Mouse (Mus musculus) liver, embryonic 14.5 days (tissue): Measurements from ENCODE around the gene Enox1. TPM values are rescaled to one million over a fixed set of nuclear protein-coding genes. Genes with fewer than 3 reads are reported as not detected.

Experiments
- ATAC-seq: fragments of 200-750 bp; cut with Nextera tagmentation; 2 replicates; pipeline ENCODE4 v1.8.0; 2017; ENCODE audit warnings: moderate number of reproducible peaks, mild to moderate bottlenecking, moderate library complexity; ENCODE audit not compliant: insufficient read depth
- DNase-seq, 3 experiments: peaks; one replicate each; pipeline ENCODE4 v3.0.0-alpha.2; 2012 to 2013; ENCODE audit warnings: low read depth in 3 of 3, low spot score in 3 of 3
- H3K27ac ChIP-seq: fragments of 300-500 bp; sonication (generic); 2 replicates; pipeline ENCODE4 v1.5.1; 2014; ENCODE audit warnings: moderate library complexity, mild to moderate bottlenecking, control low read depth, inconsistent platforms
- H3K27me3 ChIP-seq: fragments of 300-500 bp; sonication (generic); 2 replicates; pipeline ENCODE4 v1.6.1; 2014; ENCODE audit warnings: mild to moderate bottlenecking, low read length, moderate library complexity; ENCODE audit not compliant: control insufficient read depth, insufficient read depth
- H3K36me3 ChIP-seq: fragments of 300-500 bp; sonication (generic); replicated peaks from 2 replicates; pipeline ENCODE4 v1.6.1; 2014; ENCODE audit warnings: low read depth; ENCODE audit not compliant: control insufficient read depth, insufficient read depth
- H3K4me1 ChIP-seq, 2 experiments: fragments of 200-500 bp in 1 of 2; fragments of 300-500 bp in 1 of 2; sonication (generic) in 1 of 2; replicated peaks; 2 replicates each; pipeline ENCODE4 v1.6.1; 2012 to 2014; ENCODE audit warnings: antibody characterized with exemption in 1 of 2, inconsistent platforms in 1 of 2, low read length in 1 of 2; ENCODE audit not compliant: control insufficient read depth in 2 of 2, insufficient read depth in 2 of 2
- H3K4me2 ChIP-seq: fragments of 300-500 bp; sonication (generic); 2 replicates; pipeline ENCODE4 v1.6.1; 2014; ENCODE audit warnings: low read depth, mild to moderate bottlenecking, control low read depth, moderate library complexity
- H3K4me3 ChIP-seq, 2 experiments: fragments of 200-500 bp in 1 of 2; fragments of 300-500 bp in 1 of 2; sonication (generic) in 1 of 2; 2 replicates each; pipeline ENCODE4 v1.5.1; 2012 to 2014; ENCODE audit warnings: low read depth in 2 of 2, low read length in 2 of 2, mild to moderate bottlenecking in 2 of 2, control low read depth in 1 of 2, inconsistent platforms in 1 of 2, moderate library complexity in 1 of 2; ENCODE audit not compliant: insufficient read depth in 1 of 2
- H3K9ac ChIP-seq: fragments of 300-500 bp; sonication (generic); replicated peaks from 2 replicates; pipeline ENCODE4 v1.6.1; 2014; ENCODE audit warnings: mild to moderate bottlenecking, control low read depth, moderate library complexity
- H3K9me3 ChIP-seq: fragments of 300-500 bp; sonication (generic); 2 replicates; pipeline ENCODE4 v1.6.1; 2016; ENCODE audit warnings: low read length, mixed read lengths; ENCODE audit not compliant: control insufficient read depth
- CTCF ChIP-seq: IDR thresholded peaks from 2 replicates; pipeline ENCODE4 v1.5.1; 2016; ENCODE audit warnings: antibody characterized with exemption, low read depth, control low read depth
- EP300 ChIP-seq: IDR thresholded peaks from 2 replicates; pipeline ENCODE4 v1.6.1; 2016; ENCODE audit warnings: antibody characterized with exemption, low read depth
- WGBS: fragments of 180-500 bp; shearing (Covaris S2); extraction: QIAGEN DNeasy Blood & Tissue Kit; methylation state at CpG from one replicate; pipeline ENCODE4 v1.1.7; 2014; ENCODE audit not compliant: insufficient replicate concordance; 5-methylcytosine and 5-hydroxymethylcytosine counted together
- polyA plus RNA-seq, 2 experiments: library from polyadenylated mRNA; depleted of rRNA in 1 of 2; stranded (reverse) in 1 of 2; unstranded in 1 of 2; fragments of >200 nt; fragmentation: Nextera tagmentation in 1 of 2; extraction: Ambion mirVana in 1 of 2; gene quantifications; 2 replicates each; pipeline versions ENCODE4 v1.2.1 to v1.2.3; 2012 to 2014

Enox1 gene
- polyA plus RNA-seq, 2 experiments, result 0.07 to 0.10 TPM

DNA sequence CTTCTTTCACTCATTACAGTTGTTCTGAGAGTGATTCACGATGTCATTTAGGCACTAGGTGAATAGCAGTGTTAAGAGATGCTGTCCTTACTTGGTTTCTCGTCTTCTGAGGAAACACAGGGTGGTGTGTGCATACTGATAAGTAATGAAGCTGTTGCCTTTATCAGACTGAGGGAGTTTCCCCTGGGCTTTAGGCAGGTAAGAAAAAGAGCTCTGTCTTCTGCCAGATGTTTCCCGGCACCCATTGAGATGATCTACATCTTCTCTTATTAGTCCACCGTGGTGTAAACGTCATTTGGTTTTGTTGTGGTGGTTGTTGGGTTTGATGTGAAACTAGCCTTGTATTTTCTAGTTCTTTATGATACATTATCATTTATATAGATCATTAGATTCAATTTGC, 392.4 kb downstream of the Enox1 start:
- ATAC-seq, result no peak
- Histone ChIP-seq H3K27me3 (no peaks in the 10 kb centered on the region), H3K9ac (no peak overlapping the region), H3K4me2 (no peak overlapping the region), H3K27ac (no peak overlapping the region), H3K36me3 (no peaks in the 10 kb centered on the region), H3K4me1 (no peaks in the 10 kb centered on the region), H3K9me3 (no peaks in the 10 kb centered on the region), H3K4me3 (no peak overlapping the region)
- no peak for TF ChIP-seq EP300
- WGBS, result 42% methylated on average over 5 of the region's 5 CpGs
- no peak for DNase-seq

DNA sequence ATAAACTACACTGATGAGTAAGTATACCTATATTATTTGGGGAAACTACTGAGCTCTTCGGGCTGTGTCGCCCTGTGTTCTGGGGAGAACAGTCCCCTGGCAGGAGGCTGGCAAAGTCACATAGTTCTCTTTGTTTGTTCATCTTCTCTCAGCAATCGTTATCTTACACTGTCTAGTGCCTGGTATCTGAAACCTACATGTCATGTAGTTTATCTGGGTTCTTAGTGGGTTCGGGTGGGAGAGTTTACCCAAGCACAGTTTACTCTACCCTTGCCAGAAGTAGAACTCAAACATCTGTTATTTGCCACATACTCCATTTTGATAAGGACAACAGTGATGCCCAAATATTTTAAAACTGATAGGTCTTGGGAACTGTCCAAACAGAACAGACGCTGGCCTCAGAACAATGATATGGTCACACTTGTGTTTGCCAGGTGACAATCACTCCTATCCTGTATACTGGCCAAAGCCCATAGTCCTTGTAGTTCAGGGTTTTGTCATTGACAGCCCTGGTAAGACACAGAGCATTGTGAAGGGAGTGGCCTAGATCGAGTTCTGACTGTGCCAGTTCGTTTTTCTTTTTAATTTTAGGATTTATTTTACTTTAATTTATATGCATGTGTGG, 401.0 kb downstream of the Enox1 start:
- Histone ChIP-seq H3K4me1 (no peaks in the 10 kb centered on the region), H3K27ac (no peak overlapping the region), H3K9me3 (no peaks in the 10 kb centered on the region), H3K27me3 (no peaks in the 10 kb centered on the region), H3K9ac (no peak overlapping the region), H3K4me2 (no peak overlapping the region), H3K4me3 (no peak overlapping the region), H3K36me3 (no peaks in the 10 kb centered on the region)
- WGBS, result 48% methylated on average over 7 of the region's 7 CpGs
- TF ChIP-seq CTCF, result no peak
- TF ChIP-seq EP300, result no peak
- ATAC-seq, result no peak
- DNase-seq, result no peak

- Histone ChIP-seq H3K4me2 (no peak overlapping the region), H3K9me3 (no peaks in the 10 kb centered on the region), H3K27ac (no peak overlapping the region), H3K4me3 (no peak overlapping the region), H3K27me3 (no peaks in the 10 kb centered on the region), H3K36me3 (no peaks in the 10 kb centered on the region), H3K4me1 (no peaks in the 10 kb centered on the region), H3K9ac (no peak overlapping the region)
- WGBS, result 82% methylated on average over 3 of the region's 3 CpGs
- TF ChIP-seq CTCF (no peak), EP300 (no peak)
- DNase-seq (no peak), ATAC-seq (no peak)
Observed at GRCm38 (mm10) chr14:77558910-77559309, 402.3 kb downstream of the Enox1 start.

GRCm38 (mm10) chr14:77559792-77560191, 403.2 kb downstream of the Enox1 start:
- H3K9ac ChIP-seq, result no peak overlapping the region
- WGBS, result 60% methylated on average over 5 of the region's 5 CpGs
- no peak for ATAC-seq

DNA sequence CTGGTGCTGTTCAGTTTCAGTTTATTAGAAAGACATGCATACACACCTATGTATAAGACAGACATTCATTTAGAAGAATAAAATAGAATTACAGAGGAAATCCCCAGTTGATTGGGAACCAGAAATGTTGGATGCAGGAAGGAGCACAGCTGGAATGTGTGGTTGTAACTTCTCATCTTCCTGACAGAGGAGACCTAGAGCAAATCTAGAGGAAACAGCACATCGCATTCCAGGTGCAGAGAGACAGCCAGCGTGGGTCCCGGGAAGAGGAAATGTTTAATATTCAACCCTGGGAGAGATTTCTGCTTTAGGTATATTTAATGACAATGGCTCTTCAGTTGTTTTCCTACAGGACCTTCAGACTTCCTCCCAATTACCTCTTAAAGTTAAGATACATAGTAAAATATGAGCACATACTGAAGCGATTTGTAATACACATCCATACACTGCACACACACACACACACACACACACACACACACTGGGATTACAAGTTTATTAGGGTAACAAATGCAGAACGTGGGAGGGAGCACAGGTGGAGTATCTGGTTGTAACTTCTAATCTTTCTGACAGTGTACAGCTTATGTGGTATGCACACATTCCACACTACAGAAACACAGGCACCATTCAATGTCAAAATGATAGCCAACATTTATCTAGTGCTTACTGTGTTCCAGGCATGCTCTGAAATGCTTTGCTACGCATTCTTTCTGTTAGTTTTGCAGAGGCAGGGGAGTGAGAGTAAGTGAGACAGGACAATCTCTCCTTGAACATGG, 405.4 kb downstream of the Enox1 start:
- Histone ChIP-seq H3K4me1 (no peaks in the 10 kb centered on the region), H3K27me3 (no peaks in the 10 kb centered on the region), H3K4me2 (no peak overlapping the region), H3K9ac (no peak overlapping the region), H3K36me3 (no peaks in the 10 kb centered on the region), H3K9me3 (no peaks in the 10 kb centered on the region), H3K4me3 (no peak overlapping the region), H3K27ac (no peak overlapping the region)
- TF ChIP-seq CTCF (no peak), EP300 (no peak)
- WGBS, result 66% methylated on average over 6 of the region's 6 CpGs
- no peak for ATAC-seq
- no peak for DNase-seq

More at GRCm38 (mm10) chr14:77559792-77560191, 403.2 kb downstream of the Enox1 start:
- no peak for DNase-seq
- Histone ChIP-seq H3K27ac (no peak overlapping the region), H3K27me3 (no peaks in the 10 kb centered on the region), H3K4me3 (no peak overlapping the region), H3K4me1 (no peaks in the 10 kb centered on the region), H3K4me2 (no peak overlapping the region), H3K9me3 (no peaks in the 10 kb centered on the region), H3K36me3 (no peaks in the 10 kb centered on the region)
- TF ChIP-seq EP300 (no peak), CTCF (no peak)
